Mouse (Mus musculus): ENCODE results near the gene Dlk1. TPM values are rescaled to one million over a fixed set of nuclear protein-coding genes. Genes with fewer than 3 reads are reported as not detected.

The Dlk1 gene
- polyA plus RNA-seq, 1 experiment from 2014 or later: 182 TPM

- H3K36me3 ChIP-seq: no peaks in the 10 kb centered on the region
- H3K27me3 ChIP-seq: peaks cover 4% of the 10 kb centered on the region
- no peak overlapping the region for H3K4me2 ChIP-seq
- 30% methylated on average over 2 of the region's 2 CpGs for WGBS
- peaks cover 42% of the 10 kb centered on the region for H3K4me1 ChIP-seq
- no peak for ATAC-seq (replicated peaks; ENCODE audit: low FRiP score)
- H3K9me3 ChIP-seq (replicated peaks): no peaks in the 10 kb centered on the region
- no peak overlapping the region for H3K9ac ChIP-seq
- H3K4me3 ChIP-seq (replicated peaks): no peak overlapping the region
- no peak overlapping the region for H3K27ac ChIP-seq
Measured at GRCm38 (mm10) chr12:109423163-109423562, 29.5 kb upstream of the Dlk1 start.

- ATAC-seq (replicated peaks; ENCODE audit: low FRiP score): peak; percentile 57
- Histone ChIP-seq H3K9ac (no peak overlapping the region), H3K4me2 (peak overlapping the region; percentile 51), H3K27me3 (peaks cover 4% of the 10 kb centered on the region), H3K27ac (0 out of 2 replicates have a peak overlapping the region, but pooled peaks have one; percentile 63), H3K4me3 (replicated peaks) (no peak overlapping the region), H3K9me3 (replicated peaks) (no peaks in the 10 kb centered on the region), H3K4me1 (peaks cover 35% of the 10 kb centered on the region), H3K36me3 (no peaks in the 10 kb centered on the region)
- WGBS: 71% methylated on average over 4 of the region's 4 CpGs
Measured at GRCm38 (mm10) chr12:109423716-109424429, 28.8 kb upstream of the Dlk1 start.

GRCm38 (mm10) chr12:109424753-109425332, 27.8 kb upstream of the Dlk1 start:
- Histone ChIP-seq H3K9me3 (replicated peaks) (no peaks in the 10 kb centered on the region), H3K27ac (peak overlapping the region; percentile 63), H3K9ac (no peak overlapping the region), H3K4me3 (replicated peaks) (0 out of 2 replicates have a peak overlapping the region, but pooled peaks have one; percentile 7), H3K27me3 (peaks cover 4% of the 10 kb centered on the region), H3K4me1 (peaks cover 35% of the 10 kb centered on the region), H3K4me2 (peak overlapping the region; percentile 51), H3K36me3 (no peaks in the 10 kb centered on the region)
- ATAC-seq (replicated peaks; ENCODE audit: low FRiP score): peak; percentile 60
- WGBS: 5% methylated on average over 20 of the region's 20 CpGs

GRCm38 (mm10) chr12:109425982-109426381, 26.6 kb upstream of the Dlk1 start:
- Histone ChIP-seq H3K9me3 (replicated peaks) (no peaks in the 10 kb centered on the region), H3K9ac (no peak overlapping the region), H3K36me3 (no peaks in the 10 kb centered on the region), H3K4me2 (no peak overlapping the region), H3K27me3 (peaks cover 4% of the 10 kb centered on the region), H3K4me1 (peaks cover 28% of the 10 kb centered on the region), H3K4me3 (replicated peaks) (no peak overlapping the region), H3K27ac (no peak overlapping the region)
- 85% methylated on average over 12 of the region's 12 CpGs for WGBS
- ATAC-seq (replicated peaks; ENCODE audit: low FRiP score): no peak

- Histone ChIP-seq H3K27ac (peak overlapping the region; percentile 15; the same call in 1 of the 2 replicates), H3K9me3 (replicated peaks) (no peaks in the 10 kb centered on the region), H3K9ac (no peak overlapping the region), H3K4me1 (peaks cover 18% of the 10 kb centered on the region), H3K36me3 (no peaks in the 10 kb centered on the region), H3K4me3 (replicated peaks) (no peak overlapping the region), H3K4me2 (no peak overlapping the region), H3K27me3 (peaks cover 11% of the 10 kb centered on the region; the same call in 1 of the 2 replicates)
- 57% methylated on average over 6 of the region's 6 CpGs for WGBS
- ATAC-seq (replicated peaks; ENCODE audit: low FRiP score): no peak
Measured at GRCm38 (mm10) chr12:109432475-109433130, 20.0 kb upstream of the Dlk1 start.

- peak overlapping the region; percentile 66; the same call in 1 of the 2 replicates for H3K27ac ChIP-seq
- H3K27me3 ChIP-seq: peaks cover 11% of the 10 kb centered on the region; the same call in 1 of the 2 replicates
- H3K4me3 ChIP-seq (replicated peaks): no peak overlapping the region
- H3K4me2 ChIP-seq: peak overlapping the region; percentile 38
- no peaks in the 10 kb centered on the region for H3K36me3 ChIP-seq
- peak; percentile 59 for ATAC-seq (replicated peaks; ENCODE audit: low FRiP score)
- H3K4me1 ChIP-seq: peaks cover 38% of the 10 kb centered on the region
- H3K9me3 ChIP-seq (replicated peaks): no peaks in the 10 kb centered on the region
- 10% methylated on average over 10 of the region's 10 CpGs for WGBS
- no peak overlapping the region for H3K9ac ChIP-seq
Measured at GRCm38 (mm10) chr12:109436367-109436807, 16.2 kb upstream of the Dlk1 start.

GRCm38 (mm10) chr12:109436852-109437251, 15.8 kb upstream of the Dlk1 start:
- peaks cover 42% of the 10 kb centered on the region for H3K4me1 ChIP-seq
- H3K27me3 ChIP-seq: peaks cover 11% of the 10 kb centered on the region; the same call in 1 of the 2 replicates
- H3K4me2 ChIP-seq: peak overlapping the region; percentile 38; the same call in 1 of the 2 replicates
- H3K9me3 ChIP-seq (replicated peaks): no peaks in the 10 kb centered on the region
- no peak overlapping the region for H3K9ac ChIP-seq
- peak overlapping the region; percentile 66 for H3K27ac ChIP-seq
- ATAC-seq (replicated peaks; ENCODE audit: low FRiP score): peak; percentile 22; the same call in 1 of the 2 replicates
- H3K4me3 ChIP-seq (replicated peaks): no peak overlapping the region
- 19% methylated on average over 12 of the region's 12 CpGs for WGBS
- no peaks in the 10 kb centered on the region for H3K36me3 ChIP-seq

GRCm38 (mm10) chr12:109437559-109438350, 14.9 kb upstream of the Dlk1 start:
- Histone ChIP-seq H3K27ac (peak overlapping the region; percentile 66), H3K4me2 (peak overlapping the region; percentile 53), H3K27me3 (peaks cover 11% of the 10 kb centered on the region; the same call in 1 of the 2 replicates), H3K4me3 (replicated peaks) (peak overlapping the region; percentile 26; the same call in 1 of the 2 replicates), H3K9ac (no peak overlapping the region), H3K36me3 (no peaks in the 10 kb centered on the region), H3K4me1 (peaks cover 46% of the 10 kb centered on the region), H3K9me3 (replicated peaks) (no peaks in the 10 kb centered on the region)
- ATAC-seq (replicated peaks; ENCODE audit: low FRiP score): peak; percentile 66
- WGBS: 8% methylated on average over 25 of the region's 25 CpGs

- peaks cover 48% of the 10 kb centered on the region for H3K4me1 ChIP-seq
- 83% methylated on average over 6 of the region's 6 CpGs for WGBS
- no peak overlapping the region for H3K9ac ChIP-seq
- H3K36me3 ChIP-seq: no peaks in the 10 kb centered on the region
- no peak for ATAC-seq (replicated peaks; ENCODE audit: low FRiP score)
- H3K27ac ChIP-seq: no peak overlapping the region
- H3K9me3 ChIP-seq (replicated peaks): no peaks in the 10 kb centered on the region
- H3K4me2 ChIP-seq: no peak overlapping the region
- H3K4me3 ChIP-seq (replicated peaks): no peak overlapping the region
- peaks cover 11% of the 10 kb centered on the region; the same call in 1 of the 2 replicates for H3K27me3 ChIP-seq
Measured at GRCm38 (mm10) chr12:109438383-109438782, 14.2 kb upstream of the Dlk1 start.

GRCm38 (mm10) chr12:109439974-109440373, 12.6 kb upstream of the Dlk1 start:
- H3K9ac ChIP-seq: no peak overlapping the region
- H3K4me1 ChIP-seq: peaks cover 56% of the 10 kb centered on the region
- H3K27ac ChIP-seq: no peak overlapping the region
- H3K4me3 ChIP-seq (replicated peaks): no peak overlapping the region
- 54% methylated on average over 6 of the region's 6 CpGs for WGBS
- no peaks in the 10 kb centered on the region for H3K36me3 ChIP-seq
- H3K9me3 ChIP-seq (replicated peaks): no peaks in the 10 kb centered on the region
- no peak for ATAC-seq (replicated peaks; ENCODE audit: low FRiP score)
- H3K27me3 ChIP-seq: peaks cover 15% of the 10 kb centered on the region; the same call in 1 of the 2 replicates
- H3K4me2 ChIP-seq: no peak overlapping the region

- H3K9ac ChIP-seq: no peak overlapping the region
- H3K4me1 ChIP-seq: peaks cover 64% of the 10 kb centered on the region
- no peak overlapping the region for H3K4me2 ChIP-seq
- ATAC-seq (replicated peaks; ENCODE audit: low FRiP score): no peak
- peaks cover 15% of the 10 kb centered on the region; the same call in 1 of the 2 replicates for H3K27me3 ChIP-seq
- no peak overlapping the region for H3K4me3 ChIP-seq (replicated peaks)
- no peak overlapping the region for H3K27ac ChIP-seq
- WGBS: 49% methylated on average over 6 of the region's 6 CpGs
- no peaks in the 10 kb centered on the region for H3K9me3 ChIP-seq (replicated peaks)
- H3K36me3 ChIP-seq: no peaks in the 10 kb centered on the region
Measured at GRCm38 (mm10) chr12:109441366-109441765, 11.3 kb upstream of the Dlk1 start.
